Mouse (Mus musculus) neutrophil, adult 65 days (primary cell): ENCODE data around the gene Wasl. TPM values are rescaled to one million over a fixed set of nuclear protein-coding genes. Genes with fewer than 3 reads are reported as not detected.

ENCODE experiments used
- total RNA-seq: library from RNA; stranded (reverse); gene quantifications from 2 replicates; pipeline ENCODE4 v1.2.4, GENCODE M21; 2023

Gene Wasl
- total RNA-seq = 37.2 and 47.7 TPM in 2 replicates

GRCm38 (mm10) chr6:24664867-24665458 lies at the start of gene Wasl:
Wasl (minus strand) TSS chr6:24665009.

GRCm38 (mm10) chr6:24597500-24597899 lies 67.3 kb downstream of the Wasl start, which contains the start of gene Lmod2:
Lmod2 (plus strand) TSS chr6:24597762.

Other genes starting within 250 kb of the Wasl start
- not detected in 2 replicates for gene Iqub, start 149.9 kb downstream of the Wasl start, total RNA-seq
- 30.8 and 35.0 TPM in 2 replicates for gene Ndufa5, start 137.0 kb downstream of the Wasl start, total RNA-seq
- gene Asb15, start 136.9 kb downstream of the Wasl start, total RNA-seq = not detected in 2 replicates
- not detected in 2 replicates for gene Lmod2, start 67.2 kb downstream of the Wasl start, total RNA-seq
- not detected in 2 replicates for gene Hyal6, start 68.2 kb upstream of the Wasl start, total RNA-seq
- not detected in 2 replicates for gene Hyal4, start 83.3 kb upstream of the Wasl start, total RNA-seq
- not detected in 2 replicates for gene Spam1, start 126.2 kb upstream of the Wasl start, total RNA-seq
- not detected in 2 replicates for gene Hyal5, start 193.0 kb upstream of the Wasl start, total RNA-seq